Mouse (Mus musculus) frontal cortex, adult 2 months (tissue): Measurements from ENCODE around the gene Ubqln1. TPM values are rescaled to one million over a fixed set of nuclear protein-coding genes. Genes with fewer than 3 reads are reported as not detected.
A peak's percentile ranks its signal among the peaks of the same experiment; 100 is the strongest.
"Not testable (repeated sequence)": the region's sequence is repeated elsewhere in the genome, so short reads cannot be mapped to it uniquely, and the experiment has no call there.

Experiments
- DNase-seq, 2 experiments: peaks; one replicate each; pipeline ENCODE4 v3.0.0; 2022; ENCODE audit warnings: low spot score in 1 of 2; ENCODE audit errors: extremely low spot score in 1 of 2
- polyA plus RNA-seq: library from polyadenylated mRNA; depleted of rRNA; stranded (reverse); fragments of >200 nt; gene quantifications from 2 replicates; pipeline ENCODE4 v1.2.3, GENCODE M21; 2012

Gene Ubqln1
- polyA plus RNA-seq, 1 experiment, result 107 TPM

- peak; percentile 58 to 85 for DNase-seq
Observed at GRCm38 (mm10) chr13:58157447-58158098, 57.9 kb downstream of the Ubqln1 start, which contains the start of gene Idnk. TSS of gene Idnk (plus strand) at chr13:58157649.

DNA sequence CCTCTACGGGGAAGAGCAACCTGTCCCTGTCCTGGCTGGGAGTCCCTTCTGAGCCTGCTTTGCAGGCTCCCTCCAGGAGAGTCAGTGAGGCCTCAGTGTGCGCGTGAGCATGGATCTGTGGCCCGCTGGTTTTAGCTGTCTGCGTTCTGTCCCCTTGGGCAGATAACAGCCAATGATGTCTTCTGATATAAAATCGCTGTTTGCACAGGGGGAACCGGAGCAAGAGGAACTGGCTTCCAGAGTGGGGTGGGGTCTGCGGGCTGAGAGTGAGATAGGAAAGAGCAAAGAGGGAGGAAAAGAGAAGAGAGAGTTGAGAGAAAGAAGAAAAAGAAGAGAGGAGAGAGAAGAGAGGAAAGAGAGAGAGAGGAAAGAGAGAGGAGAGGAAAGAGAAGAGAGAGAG lies 58.4 kb downstream of the Ubqln1 start:
- peak in 1 of 2 experiments; percentile 16 for DNase-seq

GRCm38 (mm10) chr13:58156031-58156430 lies 59.4 kb downstream of the Ubqln1 start:
- DNase-seq, result no peak

- DNase-seq, result no peak
Observed at GRCm38 (mm10) chr13:58150442-58150841, 65.0 kb downstream of the Ubqln1 start.

- no peak for DNase-seq
Observed at GRCm38 (mm10) chr13:58149629-58150028, 65.8 kb downstream of the Ubqln1 start.

DNA sequence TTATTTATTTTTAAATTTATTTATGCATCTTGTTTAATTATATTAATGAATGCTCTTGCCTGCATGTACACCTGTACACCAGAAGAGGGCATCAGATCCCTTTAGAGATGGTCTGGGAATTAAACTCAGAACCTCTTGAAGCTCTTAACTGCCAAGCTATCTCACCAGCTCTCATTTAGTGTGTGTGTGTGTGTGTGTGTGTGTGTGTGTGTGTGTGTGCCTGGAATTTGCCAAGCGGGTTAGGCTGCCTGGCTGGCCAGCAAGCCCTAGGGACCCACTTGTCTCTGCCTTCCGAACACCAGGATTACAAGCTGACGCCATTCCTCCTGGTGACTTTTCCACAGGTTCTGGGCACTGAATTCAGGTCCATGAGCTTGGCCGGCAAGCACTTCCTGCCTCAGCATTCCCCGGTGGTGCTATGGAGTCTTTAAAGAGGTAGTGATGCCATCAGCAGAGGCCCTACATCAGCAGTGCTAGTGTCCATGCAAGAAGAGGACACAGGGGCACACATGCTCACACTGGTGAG lies 66.4 kb downstream of the Ubqln1 start:
- DNase-seq, result peak in 1 of 2 experiments; percentile 40

- peak in 1 of 2 experiments; percentile 55 for DNase-seq
Observed at GRCm38 (mm10) chr13:58148256-58148831, 67.1 kb downstream of the Ubqln1 start.

GRCm38 (mm10) chr13:58147760-58148159 lies 67.7 kb downstream of the Ubqln1 start:
- no peak for DNase-seq

DNA sequence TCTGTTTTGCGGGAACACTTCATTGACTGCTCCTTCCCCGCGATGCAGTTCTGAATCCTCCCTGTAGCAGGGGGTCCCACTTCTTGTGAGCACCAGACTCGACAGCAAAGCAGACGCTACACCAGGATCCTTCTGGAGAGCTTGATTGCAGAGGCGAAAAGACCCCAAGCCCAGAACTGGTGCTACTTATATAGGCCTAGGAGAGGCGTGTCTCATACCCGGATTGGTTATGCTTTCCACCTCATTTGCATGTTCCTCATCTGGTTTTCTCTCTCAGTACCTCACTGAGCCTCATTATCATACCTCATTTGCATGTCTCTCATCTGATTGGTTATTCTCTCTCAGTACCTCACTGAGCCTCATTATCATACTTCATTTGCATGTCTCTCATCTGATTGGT lies 68.8 kb downstream of the Ubqln1 start:
- not testable (repeated sequence) for DNase-seq

DNA sequence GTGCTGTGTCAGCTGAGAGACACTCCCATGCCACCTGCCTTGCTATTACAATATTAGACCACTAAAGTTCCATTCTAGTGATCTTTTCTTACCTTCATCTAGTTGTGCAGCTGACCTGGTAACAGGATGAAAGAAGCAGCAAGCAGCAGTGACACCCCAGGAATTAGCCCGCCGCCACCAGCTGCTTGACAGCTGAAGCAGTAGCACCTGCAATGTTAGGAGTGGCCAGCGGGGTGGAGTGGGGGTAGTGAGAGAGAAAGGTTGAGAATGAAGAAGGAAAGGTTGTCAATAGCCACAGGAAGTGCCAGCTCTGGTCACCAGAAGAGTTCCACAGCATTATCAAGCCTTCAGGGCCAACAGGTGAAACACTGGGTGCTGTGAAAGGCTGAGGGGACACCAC lies 83.8 kb downstream of the Ubqln1 start:
- DNase-seq, result no peak

- DNase-seq, result no peak
Observed at GRCm38 (mm10) chr13:58129687-58130246, 85.7 kb downstream of the Ubqln1 start.

- DNase-seq, result peak; percentile 91 to 95
Observed at GRCm38 (mm10) chr13:58128768-58129671, 86.4 kb downstream of the Ubqln1 start.

GRCm38 (mm10) chr13:58128396-58128767 lies 87.1 kb downstream of the Ubqln1 start, which contains the start of gene Hnrnpa0:
TSS of gene Hnrnpa0 (minus strand) at chr13:58128556.
- DNase-seq, result peak; percentile 78 to 93

GRCm38 (mm10) chr13:58127766-58128361 lies 87.6 kb downstream of the Ubqln1 start:
- DNase-seq, result peak; percentile 43 to 63

DNA sequence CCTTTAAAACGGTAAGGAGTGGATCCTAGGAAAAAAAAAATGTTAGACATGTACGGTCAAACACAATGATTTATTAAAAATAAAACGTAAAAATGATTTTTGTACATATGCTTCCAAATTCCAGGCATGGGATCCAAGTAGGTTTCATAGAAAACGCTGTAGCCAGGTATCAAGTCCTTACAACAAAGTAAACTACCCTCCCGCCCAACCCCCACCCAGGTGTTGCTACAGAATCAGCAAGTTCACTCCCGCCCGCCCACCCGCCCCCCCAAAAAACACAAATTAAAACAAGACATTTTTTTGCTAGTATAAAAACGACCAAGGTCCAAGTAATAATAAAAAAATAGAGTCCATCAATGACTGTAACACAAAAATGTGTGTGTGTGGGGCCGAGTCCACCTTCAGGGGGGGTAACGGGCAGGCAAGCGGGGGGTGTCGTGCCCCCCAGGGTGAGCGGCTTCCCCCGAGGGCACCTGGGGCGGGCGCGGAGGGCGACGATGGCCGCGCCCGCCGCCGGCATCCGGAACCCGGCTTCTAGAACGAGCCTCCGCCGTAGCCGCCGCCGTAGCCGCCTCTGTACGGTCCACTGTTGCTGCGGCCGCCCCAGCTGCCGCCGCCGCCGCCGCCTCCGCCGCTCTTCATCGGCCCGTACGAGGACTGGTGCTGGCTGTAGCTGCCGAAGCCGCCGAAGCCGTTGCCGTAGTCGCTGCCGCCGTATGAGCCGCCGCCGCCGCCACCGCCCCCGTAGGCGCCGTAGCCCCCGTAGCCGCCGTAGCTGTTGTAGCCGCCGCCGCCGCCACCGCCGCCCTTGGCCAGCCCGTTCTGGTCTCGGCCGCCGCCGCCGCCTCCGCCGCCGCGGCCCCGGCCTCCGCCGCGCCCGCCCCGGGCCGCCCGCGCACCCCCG lies 88.3 kb downstream of the Ubqln1 start:
- no peak for DNase-seq
